Mouse (Mus musculus) spleen, adult 18-20 months (tissue): Measurements from ENCODE around the gene Dido1.
"Not testable (repeated sequence)": the region's sequence is repeated elsewhere in the genome, so short reads cannot be mapped to it uniquely, and the experiment has no call there.

ENCODE experiments used
- DNase-seq, 2 experiments: peaks; one replicate each; pipeline ENCODE4 v3.0.0; 2022; ENCODE audit warnings: mixed read lengths in 2 of 2

The Dido1 gene

DNA sequence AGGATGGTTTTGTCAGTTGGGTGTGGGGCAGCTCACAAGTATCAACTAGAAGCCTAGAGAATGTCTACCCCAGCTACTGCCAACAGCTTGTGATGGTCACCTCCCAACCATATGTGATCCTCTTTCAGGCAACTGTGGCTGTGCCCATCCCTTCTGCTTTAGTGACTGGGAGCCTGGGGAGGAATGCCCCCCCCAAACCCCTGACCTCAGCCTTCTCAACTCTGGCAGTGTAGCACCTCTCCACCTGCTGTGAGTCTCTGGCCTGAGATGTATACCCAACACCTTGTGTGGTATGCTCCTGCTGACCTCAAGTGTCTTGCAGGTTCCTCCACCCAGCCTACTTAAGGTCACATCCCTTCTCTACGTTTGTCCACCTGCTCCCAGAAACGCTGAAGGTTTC lies 14.1 kb upstream of the Dido1 start:
- no peak for DNase-seq

DNA sequence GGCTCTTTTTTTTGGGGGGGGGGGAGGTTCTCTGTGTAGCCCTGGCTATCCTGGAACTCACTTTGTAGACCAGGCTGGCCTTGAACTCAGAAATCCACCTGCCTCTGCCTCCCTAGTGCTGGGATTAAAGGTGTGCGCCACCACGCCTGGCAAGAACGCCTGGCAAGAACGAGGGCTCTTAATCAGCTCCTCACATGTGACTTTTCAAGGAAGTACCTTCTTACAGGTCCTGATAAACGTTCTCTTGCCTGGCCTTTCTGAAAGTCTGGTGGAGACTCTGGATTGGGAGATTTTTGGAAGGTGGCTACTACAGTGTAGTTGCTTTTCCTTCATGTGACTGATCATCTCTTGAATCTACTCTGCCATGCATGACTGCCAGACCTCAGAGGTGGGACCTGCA lies 12.9 kb upstream of the Dido1 start:
- not testable (repeated sequence) for DNase-seq

- DNase-seq: no peak
These were observed 2.4 kb upstream of the Dido1 start for GRCm38 (mm10) chr2:180712037-180712689.

DNA sequence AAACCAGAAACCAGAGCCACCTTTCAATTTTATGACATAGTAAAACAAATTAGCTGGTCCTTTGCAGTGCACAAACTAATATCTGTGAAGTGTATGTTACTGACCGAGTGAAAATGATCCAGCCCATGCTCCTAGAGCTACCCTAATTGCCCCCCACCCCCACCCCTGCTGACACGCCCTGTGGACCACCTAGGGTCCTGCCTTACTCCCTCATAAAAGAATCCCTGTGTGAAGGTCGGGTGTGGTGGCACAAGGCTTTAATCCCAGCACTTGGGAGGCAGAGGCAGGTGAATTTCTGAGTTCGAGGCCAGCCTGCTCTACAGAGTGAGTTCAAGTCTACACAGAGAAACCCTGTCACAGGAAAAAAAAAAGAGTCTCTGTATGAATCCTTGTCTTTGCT lies 1.7 kb upstream of the Dido1 start:
- no peak for DNase-seq

- peak in 1 of 2 experiments; percentile 34 for DNase-seq
These were observed 717 bp upstream of the Dido1 start for GRCm38 (mm10) chr2:180710276-180711155.

DNA sequence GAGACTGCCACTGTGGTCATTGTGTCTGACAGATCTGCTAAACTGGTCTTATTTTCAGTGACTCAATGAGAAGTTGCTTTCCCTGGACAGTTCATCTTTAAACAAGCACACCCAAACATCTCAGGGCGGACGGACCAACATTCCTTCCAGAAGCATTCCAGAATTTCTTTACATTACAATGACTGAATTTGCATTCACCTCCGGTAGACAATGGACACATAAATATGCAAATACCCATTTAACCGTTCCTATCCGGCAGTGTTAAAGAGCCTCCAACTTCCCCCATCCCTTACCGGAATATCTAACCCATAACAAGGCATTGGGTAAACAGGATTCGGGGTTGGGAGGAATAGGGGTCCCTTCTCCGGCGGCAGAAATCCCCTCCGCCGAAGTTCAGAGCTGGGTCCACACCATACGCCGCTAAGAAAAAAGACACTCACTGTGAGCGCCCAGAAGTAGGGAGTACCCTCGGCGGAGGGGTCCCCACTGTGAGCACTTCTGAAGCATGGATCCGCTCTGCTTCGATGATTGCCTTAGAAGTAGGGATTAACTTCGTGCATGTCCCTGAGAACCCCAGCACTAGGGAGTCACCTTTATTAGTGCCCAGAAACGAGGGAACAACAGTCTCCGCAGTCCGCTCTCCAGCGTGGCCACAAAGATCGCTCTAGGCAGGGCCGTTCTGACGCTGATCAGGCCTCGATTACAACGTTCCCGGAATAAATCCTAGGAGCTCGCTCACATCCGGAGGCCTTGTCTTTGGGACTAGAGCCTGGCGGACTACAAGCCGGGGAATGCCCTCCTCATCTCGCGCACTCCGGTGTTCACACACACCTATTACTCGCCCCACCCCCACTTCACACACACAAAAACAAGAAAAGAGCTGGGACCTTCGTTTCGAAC lies 526 bp downstream of the Dido1 start:
- no peak for DNase-seq

GRCm38 (mm10) chr2:180705975-180706374 lies 3.8 kb downstream of the Dido1 start:
- DNase-seq: no peak

- DNase-seq: no peak
These were observed 4.7 kb downstream of the Dido1 start for GRCm38 (mm10) chr2:180705066-180705465.

DNA sequence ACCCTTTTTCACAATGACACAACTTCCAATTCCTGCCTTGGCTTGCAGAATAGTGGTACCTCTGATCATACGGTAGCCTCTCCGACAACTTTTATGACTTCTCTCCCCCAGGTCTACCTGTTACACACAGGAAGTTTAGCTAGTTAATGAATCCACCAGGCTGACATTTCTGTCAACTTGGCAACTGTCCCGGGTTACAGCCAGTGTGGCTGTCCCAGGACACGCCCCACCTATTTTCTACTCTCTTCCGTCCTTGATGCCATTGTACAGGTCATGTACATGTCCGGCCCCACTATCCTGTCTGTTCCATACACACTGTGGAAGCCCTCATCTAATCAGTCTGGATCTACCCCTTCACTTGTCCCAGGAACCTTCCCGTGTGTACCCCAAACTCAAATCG lies 5.2 kb downstream of the Dido1 start:
- no peak for DNase-seq

GRCm38 (mm10) chr2:180703645-180704359 lies 6.0 kb downstream of the Dido1 start:
- DNase-seq: no peak

GRCm38 (mm10) chr2:180703175-180703574 lies 6.6 kb downstream of the Dido1 start:
- no peak for DNase-seq

DNA sequence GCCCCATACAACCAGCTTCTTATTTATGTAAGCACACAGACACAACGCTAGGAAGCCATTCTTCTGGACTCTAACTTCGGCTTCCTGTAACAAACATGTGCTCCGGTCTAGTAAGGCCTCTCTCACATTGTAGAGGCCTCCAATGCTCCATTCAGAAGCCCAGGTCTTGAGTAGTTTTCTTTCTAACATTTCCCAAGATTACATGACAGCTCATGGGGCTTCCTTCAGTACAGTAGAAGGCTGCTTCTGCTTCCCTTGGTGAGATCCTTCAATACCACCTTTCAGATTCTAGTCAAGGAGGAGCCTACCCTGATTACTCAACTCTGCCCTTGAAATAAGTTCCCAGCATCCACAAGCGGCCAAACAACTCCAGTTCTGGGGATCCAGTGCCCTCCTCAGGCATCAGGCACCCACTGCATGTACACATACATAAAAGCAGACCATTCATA lies 7.1 kb downstream of the Dido1 start:
- no peak for DNase-seq

GRCm38 (mm10) chr2:180701767-180702621 lies 7.8 kb downstream of the Dido1 start:
- DNase-seq: peak; percentile 85 to 87

GRCm38 (mm10) chr2:180701053-180701766 lies 8.6 kb downstream of the Dido1 start:
- DNase-seq: no peak

DNA sequence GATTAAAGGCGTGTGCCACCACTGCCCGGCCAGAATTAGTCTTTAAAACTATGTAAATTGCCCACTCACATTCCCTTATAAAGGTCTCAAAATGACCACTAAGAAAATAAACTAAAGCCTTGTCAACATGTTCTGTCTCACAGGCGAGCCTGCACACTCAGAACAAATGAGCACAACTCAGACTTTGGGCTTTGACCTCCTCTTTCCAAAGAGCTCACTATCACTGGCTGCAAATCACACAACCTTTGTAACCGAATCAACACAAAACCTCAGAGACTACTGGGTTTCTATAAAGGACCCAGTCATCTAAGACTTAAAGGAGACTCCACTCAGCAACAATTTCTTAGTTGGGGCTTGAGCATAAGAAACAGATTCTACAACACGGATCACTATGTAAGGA lies 9.3 kb downstream of the Dido1 start:
- no peak for DNase-seq

GRCm38 (mm10) chr2:180695176-180695575 lies 14.6 kb downstream of the Dido1 start:
- no peak for DNase-seq

GRCm38 (mm10) chr2:180692630-180693029 lies 17.2 kb downstream of the Dido1 start:
- no peak for DNase-seq

- DNase-seq: no peak
These were observed 20.0 kb downstream of the Dido1 start for GRCm38 (mm10) chr2:180689841-180690240.

- DNase-seq: no peak
These were observed 25.8 kb downstream of the Dido1 start for GRCm38 (mm10) chr2:180684031-180684430.

GRCm38 (mm10) chr2:180683524-180683923 lies 26.3 kb downstream of the Dido1 start:
- no peak for DNase-seq

GRCm38 (mm10) chr2:180681225-180681624 lies 28.6 kb downstream of the Dido1 start:
- DNase-seq: no peak
